Mouse (Mus musculus) myocyte (in vitro differentiated cells): ENCODE results near the gene Fgfr1op2.

Experiments
- MAX ChIP-seq: IDR thresholded peaks from one replicate; pipeline ENCODE4 v1.6.1; 2011; ENCODE audit warnings: low read depth, mild to moderate bottlenecking, control low read depth
- MYOG ChIP-seq, 3 experiments: IDR thresholded peaks; one replicate each; pipeline ENCODE4 v1.6.1; 2011; ENCODE audit warnings: control low read depth in 2 of 3, low read depth in 2 of 3, mild to moderate bottlenecking in 2 of 3; ENCODE audit not compliant: insufficient read length in 2 of 3, control insufficient read depth in 1 of 3, insufficient read depth in 1 of 3
- POLR2A ChIP-seq: IDR thresholded peaks from one replicate; pipeline ENCODE4 v1.6.1; 2011; ENCODE audit warnings: low read depth, mild to moderate bottlenecking, control low read depth, moderate library complexity; ENCODE audit not compliant: insufficient read length

- TF ChIP-seq POLR2A, result no peak
- no peak for TF ChIP-seq MYOG (IDR thresholded peaks at IDR 0.05; ENCODE audit: control insufficient read depth in 1 of 3, insufficient read depth in 1 of 3, insufficient read length in 2 of 3, low read depth in 2 of 3)
- TF ChIP-seq MAX, result no peak
Measured at GRCm38 (mm10) chr6:146533146-146533545, 43.9 kb upstream of the Fgfr1op2 start.
